Mouse (Mus musculus): Measurements from ENCODE around the gene Sox4.

Sox4 gene

GRCm38 (mm10) chr13:28947740-28948441 is 5.6 kb downstream of the Sox4 start:
- in situ Hi-C loops (cut with MseI, MboI), result no loop called here

- in situ Hi-C loops (cut with MseI, MboI), result no loop called here
These were observed 6.9 kb downstream of the Sox4 start for GRCm38 (mm10) chr13:28946565-28947135.

GRCm38 (mm10) chr13:28945681-28946080 is 7.8 kb downstream of the Sox4 start:
- in situ Hi-C loops (cut with MseI, MboI), result no loop called here

- in situ Hi-C loops (cut with MseI, MboI), result no loop called here
These were observed 10.6 kb downstream of the Sox4 start for GRCm38 (mm10) chr13:28942926-28943325.

- in situ Hi-C loops (cut with MseI, MboI), result no loop called here
These were observed 11.4 kb downstream of the Sox4 start for GRCm38 (mm10) chr13:28941983-28942630.

- in situ Hi-C loops (cut with MseI, MboI), result no loop called here
These were observed 20.1 kb downstream of the Sox4 start for GRCm38 (mm10) chr13:28933375-28933774.

- in situ Hi-C loops (cut with MseI, MboI), result no loop called here
These were observed 21.7 kb downstream of the Sox4 start for GRCm38 (mm10) chr13:28931776-28932175.

- in situ Hi-C loops (cut with MseI, MboI), result no loop called here
These were observed 22.2 kb downstream of the Sox4 start for GRCm38 (mm10) chr13:28931266-28931665.

GRCm38 (mm10) chr13:28930364-28930763 is 23.1 kb downstream of the Sox4 start:
- in situ Hi-C loops (cut with MseI, MboI), result no loop called here

GRCm38 (mm10) chr13:28929936-28930335 is 23.6 kb downstream of the Sox4 start:
- in situ Hi-C loops (cut with MseI, MboI), result no loop called here

GRCm38 (mm10) chr13:28923136-28923535 is 30.4 kb downstream of the Sox4 start:
- in situ Hi-C loops (cut with MseI, MboI), result no loop called here

GRCm38 (mm10) chr13:28917379-28918250 is 35.9 kb downstream of the Sox4 start:
- in situ Hi-C loops (cut with MseI, MboI), result no loop called here

GRCm38 (mm10) chr13:28913656-28914055 is 39.9 kb downstream of the Sox4 start:
- in situ Hi-C loops (cut with MseI, MboI), result no loop called here

- in situ Hi-C loops (cut with MseI, MboI), result no loop called here
These were observed 46.5 kb downstream of the Sox4 start for GRCm38 (mm10) chr13:28906981-28907380.

All from mouse trophoblast stem cell (cell line).